Mouse (Mus musculus): ENCODE results near the gene Setd5.
A peak's percentile ranks its signal among the peaks of the same experiment; 100 is the strongest.

Gene Setd5

DNA sequence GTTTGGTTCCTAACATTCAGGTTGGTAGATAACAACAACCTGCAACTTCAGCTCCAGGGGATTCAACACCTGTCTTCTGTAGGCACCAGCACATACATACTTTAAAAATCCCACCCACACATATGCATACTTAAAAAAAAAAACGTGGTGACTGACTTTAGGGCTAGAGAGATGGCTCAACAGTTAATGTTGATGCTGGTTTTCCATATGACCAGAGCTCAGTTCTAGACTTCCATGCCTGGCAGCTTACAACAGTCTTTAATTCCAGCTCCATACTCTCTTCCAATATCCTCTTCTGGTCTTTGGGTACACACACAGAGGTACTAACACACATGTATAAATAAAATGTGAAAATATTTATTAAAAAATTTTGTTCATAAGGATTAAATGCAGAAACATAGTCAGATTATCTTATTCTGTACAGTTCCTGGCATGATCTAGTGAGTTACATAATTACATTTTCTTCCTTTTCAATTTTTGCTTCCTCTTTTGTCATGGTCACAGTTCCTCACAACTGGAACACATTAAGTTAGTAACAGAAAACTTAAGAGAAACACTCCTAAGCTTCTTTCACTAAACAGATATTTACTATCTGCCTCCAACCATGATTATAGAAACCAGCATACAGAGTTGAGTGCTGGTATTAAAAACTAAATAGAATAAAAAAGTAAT is 16.1 kb upstream of the Setd5 start:
- DNase-seq: no peak

DNA sequence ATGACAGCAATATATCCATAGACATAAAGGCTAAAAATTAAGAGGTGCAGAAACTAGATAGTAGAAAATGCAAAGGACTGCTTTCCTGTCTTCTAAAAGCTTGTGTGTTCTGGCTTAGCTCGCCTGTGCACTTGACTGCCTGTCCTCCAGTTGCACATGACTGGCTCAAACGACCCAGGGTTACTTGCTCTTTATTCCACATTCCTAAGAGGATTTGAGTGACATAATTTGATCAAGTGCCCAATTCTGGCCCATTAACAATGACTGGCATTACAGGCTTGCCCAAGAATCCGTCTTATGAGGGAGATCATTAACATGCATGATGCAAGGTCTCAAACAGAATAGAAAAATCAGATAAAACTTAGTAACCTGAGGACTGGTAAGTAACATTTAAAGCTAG is 14.9 kb upstream of the Setd5 start:
- DNase-seq: no peak

DNA sequence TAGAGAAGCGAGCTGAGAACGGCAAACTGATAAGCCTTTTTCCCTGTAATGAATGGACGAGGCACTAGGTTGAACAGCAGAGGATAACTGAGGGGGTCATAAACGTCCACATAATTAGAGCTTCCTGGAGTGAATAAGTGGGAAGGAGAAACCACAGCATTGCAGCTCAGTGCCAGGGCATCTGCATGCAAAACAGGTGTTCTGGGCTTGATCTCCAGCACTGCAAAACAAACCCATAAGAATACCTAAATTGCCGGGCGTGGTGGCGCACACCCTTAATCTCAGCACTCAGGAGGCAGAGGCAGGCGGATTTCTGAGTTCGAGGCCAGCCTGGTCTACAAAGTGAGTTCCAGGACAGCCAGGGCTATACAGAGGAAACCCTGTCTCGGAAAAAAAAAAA is 13.8 kb upstream of the Setd5 start:
- DNase-seq: no peak

DNA sequence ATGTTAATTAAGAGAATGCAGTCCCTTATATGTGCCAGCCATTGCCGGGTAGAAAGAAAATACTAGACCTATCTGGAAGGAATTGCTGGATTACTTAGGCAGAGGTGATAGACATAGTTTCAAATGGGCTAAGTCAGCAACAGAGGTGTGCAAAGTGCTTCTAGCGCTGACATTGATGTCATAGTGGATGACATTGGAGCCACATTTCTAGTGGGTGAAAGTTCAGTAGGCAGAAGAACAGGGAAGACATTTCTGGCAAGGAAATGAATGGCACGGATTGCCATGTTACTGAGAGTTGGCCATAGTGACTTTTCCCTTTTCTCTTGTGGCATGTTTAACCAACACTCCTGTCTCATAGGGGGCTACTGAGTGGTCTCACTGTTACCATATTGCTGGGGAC is 12.0 kb upstream of the Setd5 start:
- DNase-seq: no peak

DNA sequence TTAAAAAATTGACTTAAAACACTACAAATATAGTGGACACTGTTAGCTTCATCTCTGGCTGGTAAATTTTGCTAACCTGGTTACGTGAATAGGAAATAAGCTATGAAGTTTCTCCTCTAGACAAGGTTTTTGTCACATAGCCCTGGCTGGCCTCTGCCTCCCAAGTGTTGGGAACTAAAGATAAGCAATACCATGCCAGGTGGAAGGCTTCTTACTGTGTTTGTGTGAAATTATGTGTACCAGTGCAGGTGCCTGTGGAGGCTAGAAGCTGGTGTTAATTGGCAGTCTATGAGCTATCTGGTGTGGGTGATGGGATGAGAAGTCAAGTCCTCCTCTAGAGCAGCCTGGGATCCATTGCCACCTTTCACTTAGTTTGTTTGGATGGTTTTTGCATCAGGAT is 8.0 kb upstream of the Setd5 start:
- no peak for DNase-seq

DNA sequence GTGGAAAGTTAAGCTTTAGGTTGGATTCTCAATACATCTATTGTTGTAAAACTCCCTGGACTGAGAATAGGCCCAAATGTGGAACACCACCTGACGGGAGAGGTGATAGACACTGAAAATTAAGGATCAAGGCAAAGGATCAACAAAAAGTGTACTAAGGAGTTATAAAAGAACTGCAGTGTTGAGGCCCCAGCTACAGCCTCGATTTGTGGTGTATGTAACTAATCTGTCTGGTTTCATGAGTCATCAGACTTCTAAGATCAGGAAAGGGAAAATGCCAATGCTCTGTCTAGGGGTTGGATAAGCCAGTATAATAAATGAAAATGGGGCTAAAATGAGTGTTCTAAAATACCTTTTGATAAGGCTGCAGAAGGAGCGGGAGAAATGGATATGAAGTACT is 1.9 kb upstream of the Setd5 start:
- no peak for DNase-seq

DNA sequence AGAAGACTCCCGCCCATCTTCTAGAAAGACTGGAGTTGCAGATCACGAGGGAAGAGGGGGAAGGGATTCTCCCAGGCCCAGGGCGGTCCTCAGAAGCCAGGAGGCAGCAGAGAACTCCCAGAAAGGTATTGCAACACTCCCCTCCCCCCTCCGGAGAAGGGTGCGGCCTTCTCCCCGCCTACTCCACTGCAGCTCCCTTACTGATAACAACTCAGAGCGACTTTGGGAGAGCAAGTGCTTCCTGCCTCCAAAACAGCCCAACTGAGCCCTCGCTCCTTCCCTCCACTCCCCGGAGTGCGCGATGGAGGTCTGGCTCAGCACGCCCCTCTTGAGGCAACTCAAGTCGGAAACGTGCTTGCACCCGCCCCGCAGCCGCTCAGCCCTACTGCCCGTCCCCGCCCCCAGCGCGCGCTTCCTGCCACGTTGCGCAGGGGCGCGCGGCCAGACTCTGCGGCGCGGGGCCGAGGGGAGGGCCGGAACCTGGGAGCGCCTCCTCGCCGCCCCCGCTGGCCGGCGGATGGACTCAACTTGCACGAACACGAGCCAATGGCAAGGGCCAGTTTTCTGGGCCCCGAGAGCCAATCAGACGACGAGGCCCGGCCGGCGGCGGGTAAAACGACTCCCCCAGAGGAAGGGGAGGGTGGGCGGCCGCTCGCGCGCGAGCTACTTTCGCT is 1.0 kb upstream of the Setd5 start:
- peak; percentile 87 for DNase-seq

DNA sequence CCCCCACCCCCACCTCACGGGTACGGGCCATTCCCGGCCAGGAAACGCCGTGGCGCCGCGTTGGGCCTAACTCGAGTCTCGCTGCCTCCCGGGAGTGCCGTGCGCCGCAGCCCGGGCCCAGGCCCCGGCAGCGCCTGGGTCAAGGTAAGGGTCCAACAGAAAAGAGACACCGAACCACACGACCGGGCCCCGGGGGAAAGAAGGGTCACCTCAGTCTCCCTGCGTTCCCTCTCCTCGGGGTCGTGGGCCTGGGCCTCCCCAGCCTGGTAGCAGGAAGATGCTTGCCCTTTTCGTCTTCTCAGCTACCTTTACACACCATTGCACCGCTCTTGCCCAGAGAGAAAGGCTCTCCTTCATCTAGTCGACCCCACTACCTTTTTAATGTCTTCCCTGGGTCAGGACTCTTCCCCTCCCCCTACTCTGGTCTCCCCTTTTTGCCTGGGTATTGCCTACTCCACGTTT is 435 bp downstream of the Setd5 start:
- DNase-seq: no peak

DNA sequence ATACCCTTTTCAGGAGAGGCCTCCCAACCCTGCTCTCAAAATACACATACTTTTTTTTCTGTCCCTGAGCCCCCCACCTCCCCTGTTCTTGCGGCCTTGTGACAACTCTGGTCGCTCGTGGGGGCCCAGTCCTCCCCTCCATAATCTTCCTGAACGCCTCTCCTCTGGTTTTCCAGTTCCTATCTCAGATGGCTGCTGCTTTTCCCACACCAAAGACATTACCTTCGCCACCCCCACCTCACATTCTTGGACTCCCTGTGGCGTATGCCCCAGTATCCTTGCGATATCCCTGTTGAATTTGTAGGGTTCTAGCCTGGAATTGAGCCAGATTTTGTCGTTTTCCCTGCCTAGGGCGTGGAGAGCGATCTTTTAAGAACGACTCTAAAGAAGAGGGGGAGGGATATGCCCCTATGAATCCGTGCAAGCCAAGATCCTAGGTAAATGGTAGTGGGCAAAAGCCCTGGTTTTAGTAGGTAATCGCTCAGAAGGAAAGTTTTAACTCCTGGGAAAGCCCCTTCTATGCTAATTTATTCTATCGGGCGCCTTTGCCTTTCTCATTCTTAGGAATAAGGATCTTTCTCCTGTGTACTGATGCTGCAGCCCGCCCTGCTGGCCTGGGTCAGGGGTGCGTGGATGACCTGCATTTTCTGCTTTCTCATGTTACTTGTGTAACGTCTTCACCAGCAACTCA is 1.0 kb downstream of the Setd5 start:
- DNase-seq: peak; percentile 22

DNA sequence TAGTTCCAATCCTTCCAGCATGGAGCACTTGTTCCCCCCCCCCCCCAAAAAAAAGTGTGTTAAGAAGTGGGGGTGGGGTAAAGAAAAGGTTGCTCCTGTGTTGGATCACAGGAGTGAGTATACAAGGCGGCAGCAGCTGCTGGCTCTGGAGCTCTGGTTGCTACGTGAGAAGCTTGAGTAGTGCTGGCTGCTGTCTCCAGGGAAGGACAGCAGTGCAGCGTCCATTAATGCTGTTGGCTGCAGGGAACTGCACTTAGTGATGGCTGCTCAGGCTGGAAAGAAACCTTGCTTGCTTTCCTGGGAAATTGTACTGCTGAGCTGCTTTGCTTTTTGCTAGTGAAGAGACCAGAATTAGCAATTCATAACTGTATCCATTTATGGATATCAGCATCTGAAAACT is 2.3 kb downstream of the Setd5 start:
- DNase-seq: peak; percentile 25

DNA sequence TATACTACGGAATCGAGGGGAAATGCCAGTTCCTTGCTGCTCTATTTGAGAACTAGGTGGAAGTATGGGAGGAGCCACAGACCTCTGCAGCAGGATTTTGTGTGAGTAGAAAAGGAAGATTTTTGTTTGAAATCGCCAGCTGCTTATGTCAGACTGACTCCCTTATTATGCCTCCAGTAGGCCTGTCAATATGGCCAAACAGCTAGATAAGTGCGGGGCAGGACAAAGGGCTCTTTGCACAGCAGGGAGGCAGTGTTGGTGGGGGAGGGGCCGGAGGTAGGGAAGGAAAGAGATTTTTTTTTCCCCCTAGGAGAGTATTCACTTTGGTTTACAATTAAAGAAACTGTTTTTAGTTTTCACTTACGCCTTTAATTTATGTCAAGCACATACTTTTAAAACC is 5.1 kb downstream of the Setd5 start:
- peak; percentile 29 for DNase-seq

DNA sequence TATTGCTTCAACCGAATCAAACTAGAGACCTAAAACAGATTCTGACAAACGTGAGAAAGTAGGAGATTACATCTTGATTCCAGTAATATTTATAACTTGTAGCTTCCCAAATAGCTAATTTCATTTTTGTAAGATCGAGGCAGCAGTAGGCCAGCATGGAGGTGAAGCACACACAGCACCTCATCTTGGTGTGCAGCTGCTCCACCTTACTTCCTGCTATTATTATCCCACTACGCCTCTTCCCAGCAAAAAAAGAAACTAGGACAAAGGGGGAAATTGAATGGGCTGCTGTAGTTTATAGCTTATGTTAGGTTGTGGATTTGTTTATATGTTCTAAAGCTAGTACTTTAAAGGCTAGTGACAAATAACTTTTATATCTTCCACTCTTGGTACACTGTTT is 7.4 kb downstream of the Setd5 start:
- no peak for DNase-seq

DNA sequence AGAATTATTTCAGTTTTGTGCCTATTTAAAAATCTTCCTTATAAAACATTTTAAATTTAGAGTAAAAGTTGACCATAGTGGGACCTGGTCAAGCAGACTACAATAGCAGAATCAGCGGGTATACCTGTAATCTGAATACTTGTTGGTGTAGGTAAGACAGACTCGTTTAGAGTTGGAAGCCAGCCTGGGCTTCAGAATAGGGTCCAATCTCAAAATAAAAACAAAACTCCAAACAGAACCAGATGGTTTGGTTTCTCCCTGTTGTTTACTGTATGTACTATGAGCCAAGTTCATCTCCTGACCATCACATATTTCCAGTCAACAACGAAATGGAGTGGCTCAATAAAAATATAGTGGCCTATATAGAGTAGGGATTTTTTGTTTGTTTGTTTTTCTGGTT is 16.0 kb downstream of the Setd5 start:
- DNase-seq: no peak

DNA sequence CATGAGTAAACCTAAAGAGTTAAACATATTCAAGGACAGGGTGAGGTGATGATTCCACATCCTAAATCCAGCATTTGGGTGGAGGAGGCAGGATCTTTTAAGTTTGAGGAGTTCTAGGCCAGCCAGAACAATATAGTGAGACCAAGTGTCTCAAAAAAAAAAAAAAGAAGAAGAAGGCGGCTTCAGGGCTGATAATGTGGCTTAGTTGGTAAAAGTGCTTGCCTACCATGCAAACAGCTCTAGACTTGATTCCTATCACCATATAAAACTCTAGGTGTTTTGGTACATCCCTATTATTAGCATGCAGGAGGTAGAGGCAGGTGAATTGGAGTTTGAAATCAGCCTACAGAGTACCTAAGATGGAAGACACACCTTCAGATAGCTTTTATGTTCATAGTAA is 18.4 kb downstream of the Setd5 start:
- DNase-seq: no peak

DNA sequence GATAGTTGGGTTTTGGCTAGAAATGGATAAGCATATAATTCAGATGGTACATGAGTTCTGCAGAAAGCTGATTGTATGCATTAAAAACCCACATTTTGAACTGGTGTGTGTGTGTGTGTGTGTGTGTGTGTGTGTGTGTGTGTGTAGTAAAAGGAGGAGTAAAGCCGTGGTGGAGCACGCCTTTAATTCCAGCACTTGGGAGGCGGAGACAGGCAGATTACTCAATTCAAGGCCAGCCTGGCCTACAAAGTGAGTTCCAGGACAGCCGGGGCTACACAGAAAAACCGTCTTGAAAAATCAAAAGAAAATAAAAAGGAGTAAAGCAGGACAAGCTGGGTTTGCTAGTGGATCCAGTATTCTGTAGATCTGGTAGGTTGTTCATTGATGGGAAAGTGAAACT is 20.5 kb downstream of the Setd5 start:
- DNase-seq: no peak

DNA sequence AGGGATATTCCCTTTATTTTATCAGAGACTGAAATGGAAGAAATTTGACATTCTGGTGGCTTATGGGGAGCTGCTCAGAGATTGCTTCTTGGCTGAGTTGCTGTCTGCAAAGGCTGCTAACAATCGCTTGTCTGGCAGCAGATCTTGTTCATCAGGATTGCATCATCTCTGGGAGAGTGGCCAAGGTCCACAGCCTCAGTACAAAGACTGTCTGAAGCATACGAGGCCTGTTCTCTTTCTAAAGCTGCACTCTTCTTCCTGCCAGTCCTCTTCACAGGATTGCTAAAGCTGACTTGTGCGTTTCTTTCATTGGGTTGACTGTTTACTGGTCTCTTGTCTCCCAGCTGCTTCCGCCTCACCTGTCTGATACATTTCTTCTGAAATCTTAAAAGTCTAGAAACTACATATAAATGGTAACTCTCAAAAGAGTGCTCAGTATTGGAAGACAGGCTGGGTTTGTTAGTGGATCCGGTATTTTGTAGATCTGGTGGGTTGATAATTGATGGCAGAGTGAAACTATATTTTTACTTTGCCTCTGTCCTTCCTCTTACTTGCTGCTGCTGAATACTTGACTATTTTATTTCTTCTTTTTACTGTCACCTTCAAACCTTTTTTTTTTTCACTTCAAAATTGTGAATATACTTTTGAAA is 22.6 kb downstream of the Setd5 start:
- DNase-seq: peak; percentile 75

DNA sequence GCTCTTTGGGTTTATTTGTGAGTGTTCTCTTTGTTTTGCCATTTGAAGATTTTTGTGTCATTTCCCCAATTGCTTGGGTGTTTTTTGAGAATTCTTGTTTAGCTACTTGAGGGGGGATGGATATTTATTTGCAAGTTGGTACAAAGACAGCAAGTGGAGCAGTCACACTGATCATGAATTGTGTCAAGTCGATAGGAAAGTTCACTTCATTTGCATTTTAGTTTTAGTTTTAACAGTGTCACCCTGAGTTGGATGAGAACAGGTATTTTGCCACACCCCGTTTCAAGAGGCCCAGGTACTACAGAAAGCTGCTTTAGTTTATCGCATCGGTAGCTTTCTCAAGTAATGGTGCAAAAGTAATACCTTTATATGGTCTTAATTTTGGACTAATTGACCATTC is 25.4 kb downstream of the Setd5 start:
- no peak for DNase-seq

DNA sequence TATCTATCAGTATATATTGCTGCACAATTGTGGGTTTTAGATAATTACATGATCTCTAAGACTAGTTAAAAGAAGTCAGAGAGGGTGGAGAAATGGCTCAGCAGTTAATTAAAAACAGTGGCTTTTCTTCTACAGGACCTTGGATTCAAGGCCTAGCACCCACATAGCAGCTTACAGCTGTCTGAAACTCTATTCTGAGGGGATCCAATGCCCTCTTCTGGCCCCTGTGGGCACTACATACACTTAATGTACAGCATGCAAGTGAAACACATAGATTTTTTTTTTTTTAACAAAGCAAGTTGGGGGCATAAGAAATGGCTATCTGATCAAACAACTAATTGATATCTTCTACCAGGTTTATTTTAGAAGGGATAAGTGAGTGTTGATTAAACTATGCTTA is 26.6 kb downstream of the Setd5 start:
- peak; percentile 41 for DNase-seq

DNA sequence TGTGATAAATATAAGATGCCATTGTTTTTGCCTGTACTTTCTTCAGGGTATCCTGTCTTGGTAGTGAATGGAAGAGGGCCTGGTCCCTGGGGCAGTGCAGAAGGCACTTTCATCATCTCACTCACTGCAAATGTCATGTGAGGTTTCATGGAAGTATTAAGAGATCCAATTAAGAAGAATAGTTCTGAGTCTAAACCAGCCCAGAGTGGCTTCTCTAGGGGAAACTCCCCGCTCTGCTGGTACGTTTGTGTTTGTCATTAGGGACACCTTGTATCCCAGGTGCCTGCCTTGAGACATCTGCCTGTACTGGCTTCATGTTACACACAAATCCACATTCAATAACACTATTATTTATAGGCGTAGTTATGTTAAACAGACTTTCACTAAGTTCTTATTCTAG is 32.2 kb downstream of the Setd5 start:
- no peak for DNase-seq

DNA sequence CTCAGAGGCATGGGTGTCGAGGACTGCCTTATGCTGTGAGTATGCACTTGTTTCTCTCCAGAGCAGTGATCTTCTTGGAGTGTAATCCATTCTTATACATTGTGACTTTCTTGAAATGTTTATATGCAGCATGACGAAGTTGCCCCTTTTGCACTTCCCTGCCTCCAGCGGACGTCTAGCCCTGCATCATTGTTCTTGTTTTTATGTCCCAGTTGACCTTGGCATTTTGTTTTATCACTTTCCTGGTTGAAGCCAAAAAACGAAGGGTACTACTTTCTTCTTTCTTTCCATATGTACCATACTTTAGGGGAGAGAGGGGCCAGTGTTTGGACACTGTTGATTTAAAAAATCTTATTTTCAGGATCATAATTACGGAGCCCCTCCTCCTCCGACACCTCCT is 32.8 kb downstream of the Setd5 start:
- no peak for DNase-seq

DNA sequence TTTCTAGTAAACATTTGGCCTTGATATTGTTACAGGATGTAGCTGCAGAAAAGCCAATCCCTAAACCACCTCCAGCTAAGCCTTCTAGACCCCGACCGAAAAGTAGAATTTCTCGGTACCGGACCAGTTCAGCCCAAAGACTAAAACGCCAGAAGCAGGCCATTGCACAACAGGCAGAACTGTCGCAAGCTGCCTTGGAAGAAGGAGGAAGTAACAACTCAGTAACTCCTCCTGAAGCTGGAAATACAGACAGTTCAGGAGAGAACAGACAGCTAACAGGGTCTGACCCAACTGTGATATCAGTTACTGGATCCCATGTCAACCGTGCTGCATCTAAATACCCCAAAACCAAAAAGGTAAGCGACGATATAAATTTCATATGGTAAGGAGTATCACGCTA is 43.6 kb downstream of the Setd5 start:
- DNase-seq: no peak

DNA sequence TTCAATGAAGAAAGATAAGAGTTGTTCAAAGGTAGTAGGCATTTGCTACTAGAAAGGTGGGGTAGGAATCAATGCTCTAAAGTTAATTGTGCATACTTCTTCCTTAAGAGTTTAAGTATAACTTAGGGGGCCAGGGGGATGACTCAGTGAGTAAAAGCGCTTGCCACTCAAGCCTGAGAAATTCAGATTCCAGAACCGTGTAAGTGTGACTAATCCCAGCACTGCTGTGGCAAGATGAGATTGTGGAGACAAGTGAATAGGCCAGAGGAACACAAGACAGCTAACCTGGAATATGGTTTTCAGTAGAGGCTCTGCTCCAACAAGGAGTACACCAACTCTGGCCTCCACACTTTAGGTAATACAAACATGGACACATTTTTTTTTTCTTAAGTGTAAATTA is 56.2 kb downstream of the Setd5 start:
- no peak for DNase-seq

DNA sequence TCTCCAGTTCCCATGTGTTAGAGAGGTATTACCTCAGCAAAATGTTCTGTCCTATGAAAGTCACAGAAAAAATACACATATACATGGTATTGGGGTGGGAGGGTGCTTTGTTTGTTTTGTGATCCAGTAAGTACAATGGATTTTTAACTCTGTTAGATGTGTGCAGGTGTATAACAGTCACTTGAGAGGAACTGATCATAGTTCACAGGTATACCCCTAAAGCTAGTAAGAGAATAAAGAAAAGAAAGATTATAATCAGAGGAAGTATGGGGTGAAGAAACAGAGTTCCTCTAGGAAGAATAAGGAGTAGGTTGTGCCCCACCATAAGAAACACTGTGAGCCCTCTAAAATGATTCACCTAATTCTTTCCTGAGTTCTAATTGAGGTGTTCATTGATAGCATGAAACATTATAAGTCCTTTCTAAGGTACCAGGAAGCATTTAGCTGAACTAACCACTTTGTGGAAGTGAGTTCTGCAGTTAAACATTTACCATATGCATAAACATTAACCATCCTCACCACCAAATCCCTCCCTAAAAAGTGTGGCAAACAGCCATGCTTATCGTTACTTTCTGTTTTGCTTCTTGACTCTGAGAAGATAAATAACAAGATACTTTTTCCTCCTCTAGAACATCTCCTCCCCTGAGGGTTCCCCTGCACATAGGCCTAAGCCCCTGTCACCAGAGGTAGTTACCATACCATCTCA is 64.4 kb downstream of the Setd5 start:
- no peak for DNase-seq

All from right cerebral cortex, postnatal 4 days (tissue).